Mouse (Mus musculus): ENCODE measurements around the gene Vmn2r88. TPM values are rescaled to one million over a fixed set of nuclear protein-coding genes. Genes with fewer than 3 reads are reported as not detected.

The Vmn2r88 gene
- not detected for polyA plus RNA-seq (2014; fragmentation: Illumina TruSeq; extraction: RNeasy Lipid Tissue Mini Kit (QIAGEN cat#74804); ENCODE audit: insufficient read depth, low read depth, low replicate concordance)

DNA sequence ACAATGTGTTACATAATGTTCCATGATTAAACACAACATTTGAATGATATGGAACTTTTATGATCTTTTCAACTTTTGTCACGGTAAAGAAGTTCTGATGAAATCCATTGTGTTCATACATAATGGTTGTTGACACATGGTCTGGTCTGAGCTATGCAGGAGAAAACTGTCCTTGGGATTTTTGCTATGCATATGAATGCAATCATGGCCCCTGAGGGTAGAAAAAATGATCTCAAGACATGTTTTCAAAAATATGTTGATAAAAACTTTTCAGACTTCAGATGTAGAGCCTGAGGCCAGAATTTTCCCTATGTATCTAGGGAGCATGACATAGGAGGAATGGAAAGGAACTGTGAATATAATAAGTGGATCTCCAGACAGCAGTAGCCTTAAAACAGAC is at the start of gene Vmn2r88:
Gene Vmn2r88, plus strand, starts transcription at position 301 of the 400 bp plus-strand sequence.

DNA sequence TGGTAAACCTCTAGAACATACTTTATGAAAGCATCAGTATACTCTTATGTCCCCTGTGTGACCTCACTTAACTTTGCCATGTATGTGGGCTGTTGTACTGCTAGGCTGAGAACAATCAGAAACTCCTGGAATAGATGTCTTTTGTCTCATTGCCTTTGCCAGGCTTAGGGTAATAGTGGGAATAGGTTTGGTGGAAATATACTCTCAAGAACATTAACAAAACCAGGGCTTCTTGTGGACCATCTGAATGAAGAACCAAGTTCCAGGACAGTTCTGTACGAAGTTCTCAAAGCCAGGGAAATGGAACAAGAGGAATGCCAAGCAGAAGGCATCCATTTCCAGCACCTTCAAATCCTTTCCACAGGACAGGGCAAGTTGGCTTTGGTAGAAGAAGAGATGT is 49.2 kb upstream of the Vmn2r88 start, which contains the start of gene Gm7247:
Gene Gm7247, plus strand, starts transcription at position 301 of the 400 bp plus-strand sequence.

DNA sequence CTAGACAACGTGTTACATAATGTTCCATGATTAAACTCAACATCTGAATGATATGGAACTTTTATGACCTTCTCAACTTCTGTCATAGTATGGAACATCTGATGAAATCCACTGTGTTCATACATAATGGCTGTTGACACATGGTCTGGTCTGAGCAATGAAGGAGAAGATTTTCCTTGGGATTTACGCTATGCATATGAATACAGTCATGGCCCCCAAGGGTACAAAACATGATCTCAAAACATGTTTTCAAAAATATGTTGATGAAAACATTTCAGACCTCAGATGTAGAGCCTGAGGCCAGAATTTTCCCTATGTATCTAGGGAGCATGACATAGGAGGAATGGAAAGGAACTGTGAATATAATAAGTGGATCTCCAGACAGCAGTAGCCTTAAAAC is 40.9 kb downstream of the Vmn2r88 start, which contains the start of gene Vmn2r89:
Gene Vmn2r89, plus strand, starts transcription at position 301 of the 400 bp plus-strand sequence.

Other genes with a start within 250 kb of the Vmn2r88 start
- gene Rnase2b, start 248.6 kb upstream of the Vmn2r88 start, polyA plus RNA-seq (2014; fragmentation: Illumina TruSeq; extraction: RNeasy Lipid Tissue Mini Kit (QIAGEN cat#74804); ENCODE audit: insufficient read depth, low read depth, low replicate concordance) = not detected
- not detected for gene Ang2, start 211.7 kb upstream of the Vmn2r88 start, polyA plus RNA-seq (2014; fragmentation: Illumina TruSeq; extraction: RNeasy Lipid Tissue Mini Kit (QIAGEN cat#74804); ENCODE audit: insufficient read depth, low read depth, low replicate concordance)
- gene Ear14, start 207.4 kb upstream of the Vmn2r88 start, polyA plus RNA-seq (2014; fragmentation: Illumina TruSeq; extraction: RNeasy Lipid Tissue Mini Kit (QIAGEN cat#74804); ENCODE audit: insufficient read depth, low read depth, low replicate concordance) = not detected
- not detected for gene Rnase2a, start 154.7 kb upstream of the Vmn2r88 start, polyA plus RNA-seq (2014; fragmentation: Illumina TruSeq; extraction: RNeasy Lipid Tissue Mini Kit (QIAGEN cat#74804); ENCODE audit: insufficient read depth, low read depth, low replicate concordance)
- gene Gm7247, start 49.1 kb upstream of the Vmn2r88 start, polyA plus RNA-seq (2014; fragmentation: Illumina TruSeq; extraction: RNeasy Lipid Tissue Mini Kit (QIAGEN cat#74804); ENCODE audit: insufficient read depth, low read depth, low replicate concordance) = not detected
- not detected for gene Vmn2r89, start 41.0 kb downstream of the Vmn2r88 start, polyA plus RNA-seq (2014; fragmentation: Illumina TruSeq; extraction: RNeasy Lipid Tissue Mini Kit (QIAGEN cat#74804); ENCODE audit: insufficient read depth, low read depth, low replicate concordance)
- gene Gm5622, start 142.0 kb downstream of the Vmn2r88 start, polyA plus RNA-seq (2014; fragmentation: Illumina TruSeq; extraction: RNeasy Lipid Tissue Mini Kit (QIAGEN cat#74804); ENCODE audit: insufficient read depth, low read depth, low replicate concordance) = not detected
- not detected for gene Gm17175, start 163.2 kb downstream of the Vmn2r88 start, polyA plus RNA-seq (2014; fragmentation: Illumina TruSeq; extraction: RNeasy Lipid Tissue Mini Kit (QIAGEN cat#74804); ENCODE audit: insufficient read depth, low read depth, low replicate concordance)
- not detected for gene Gm17174, start 181.3 kb downstream of the Vmn2r88 start, polyA plus RNA-seq (2014; fragmentation: Illumina TruSeq; extraction: RNeasy Lipid Tissue Mini Kit (QIAGEN cat#74804); ENCODE audit: insufficient read depth, low read depth, low replicate concordance)
- gene Gm17078, start 200.5 kb downstream of the Vmn2r88 start, polyA plus RNA-seq (2014; fragmentation: Illumina TruSeq; extraction: RNeasy Lipid Tissue Mini Kit (QIAGEN cat#74804); ENCODE audit: insufficient read depth, low read depth, low replicate concordance) = not detected
- not detected for gene Gm4181, start 224.8 kb downstream of the Vmn2r88 start, polyA plus RNA-seq (2014; fragmentation: Illumina TruSeq; extraction: RNeasy Lipid Tissue Mini Kit (QIAGEN cat#74804); ENCODE audit: insufficient read depth, low read depth, low replicate concordance)